Mouse (Mus musculus) gastrocnemius, postnatal 36 days (tissue): ENCODE data around the gene Lpin1. TPM values are rescaled to one million over a fixed set of nuclear protein-coding genes. Genes with fewer than 3 reads are reported as not detected.

Experiments used
- DNase-seq, 2 experiments: peaks; one replicate each; pipeline ENCODE4 v3.0.0; 2022
- intact Hi-C: fragments of 180-260 bp; cut with DNase I; formaldehyde crosslinking; loops from one replicate; pipeline ENCODE4 v1.15.1; 2025
- total RNA-seq, 2 experiments: library from RNA; stranded (reverse); gene quantifications; 2 replicates each; pipeline ENCODE4 v1.2.3; 2021

Gene Lpin1
- total RNA-seq, 2 experiments from 2014 or later, result 227 to 246 TPM

GRCm38 (mm10) chr12:16630152-16630865 is 19.5 kb upstream of the Lpin1 start:
- DNase-seq, result peak in 1 of 2 experiments; percentile 45
- intact Hi-C loops, result loop anchor here (5.0 kb wide), 1 partner anchor 63 kb away; no protein-coding TSS in a partner anchor

GRCm38 (mm10) chr12:16620230-16620629 is 9.5 kb upstream of the Lpin1 start:
- intact Hi-C loops, result no loop called here
- DNase-seq, result no peak

- DNase-seq, result no peak
- intact Hi-C loops, result no loop called here
Observed at GRCm38 (mm10) chr12:16619453-16619852, 8.7 kb upstream of the Lpin1 start.

- peak; percentile 82 to 89 for DNase-seq
- intact Hi-C loops, result no loop called here
Observed at GRCm38 (mm10) chr12:16618512-16619274, 7.9 kb upstream of the Lpin1 start.

GRCm38 (mm10) chr12:16615738-16616137 is 5.0 kb upstream of the Lpin1 start:
- no peak for DNase-seq
- intact Hi-C loops, result no loop called here

- intact Hi-C loops, result no loop called here
- no peak for DNase-seq
Observed at GRCm38 (mm10) chr12:16614556-16614955, 3.8 kb upstream of the Lpin1 start.

GRCm38 (mm10) chr12:16605624-16606023 is 5.1 kb downstream of the Lpin1 start:
- no peak for DNase-seq
- intact Hi-C loops, result no loop called here

GRCm38 (mm10) chr12:16602271-16602670 is 8.5 kb downstream of the Lpin1 start:
- DNase-seq, result no peak
- intact Hi-C loops, result no loop called here

- intact Hi-C loops, result no loop called here
- DNase-seq, result no peak
Observed at GRCm38 (mm10) chr12:16600374-16600773, 10.4 kb downstream of the Lpin1 start.

- intact Hi-C loops, result no loop called here
- no peak for DNase-seq
Observed at GRCm38 (mm10) chr12:16599359-16599758, 11.4 kb downstream of the Lpin1 start.

- intact Hi-C loops, result no loop called here
- DNase-seq, result peak in 1 of 2 experiments; percentile 41
Observed at GRCm38 (mm10) chr12:16593761-16594160, 17.0 kb downstream of the Lpin1 start.

- no peak for DNase-seq
- intact Hi-C loops, result no loop called here
Observed at GRCm38 (mm10) chr12:16593014-16593413, 17.8 kb downstream of the Lpin1 start.

- no peak for DNase-seq
- intact Hi-C loops, result no loop called here
Observed at GRCm38 (mm10) chr12:16592451-16592850, 18.3 kb downstream of the Lpin1 start.

GRCm38 (mm10) chr12:16591453-16592200 is 19.1 kb downstream of the Lpin1 start:
- intact Hi-C loops, result no loop called here
- peak; percentile 59 to 69 for DNase-seq

GRCm38 (mm10) chr12:16589966-16590365 is 20.8 kb downstream of the Lpin1 start:
- no peak for DNase-seq
- intact Hi-C loops, result no loop called here

GRCm38 (mm10) chr12:16589204-16589949 is 21.4 kb downstream of the Lpin1 start:
- DNase-seq, result peak; percentile 86 to 92
- intact Hi-C loops, result no loop called here

- DNase-seq, result no peak
- intact Hi-C loops, result no loop called here
Observed at GRCm38 (mm10) chr12:16588396-16589042, 22.2 kb downstream of the Lpin1 start.

- intact Hi-C loops, result no loop called here
Observed at GRCm38 (mm10) chr12:16587767-16588166, 23.0 kb downstream of the Lpin1 start.

GRCm38 (mm10) chr12:16587111-16587510 is 23.7 kb downstream of the Lpin1 start:
- no peak for DNase-seq
- intact Hi-C loops, result no loop called here

More at GRCm38 (mm10) chr12:16587767-16588166, 23.0 kb downstream of the Lpin1 start:
- DNase-seq, result no peak

- intact Hi-C loops, result no loop called here
Observed at GRCm38 (mm10) chr12:16584964-16585363, 25.8 kb downstream of the Lpin1 start.

More at GRCm38 (mm10) chr12:16584964-16585363, 25.8 kb downstream of the Lpin1 start:
- DNase-seq, result no peak
